Mouse (Mus musculus) myocyte (in vitro differentiated cells): Measurements from ENCODE around the gene Gucy2c.
A peak's percentile ranks its signal among the peaks of the same experiment; 100 is the strongest.

Experiments
- CEBPB ChIP-seq: IDR thresholded peaks from 2 replicates; pipeline ENCODE4 v1.6.1; 2011; ENCODE audit warnings: mild to moderate bottlenecking, moderate library complexity; ENCODE audit not compliant: poor library complexity, insufficient read depth, severe bottlenecking
- MAX ChIP-seq: IDR thresholded peaks from one replicate; pipeline ENCODE4 v1.6.1; 2011; ENCODE audit warnings: low read depth, mild to moderate bottlenecking, control low read depth
- MYOD1 ChIP-seq, 3 experiments: IDR thresholded peaks; one replicate each; pipeline ENCODE4 v1.6.1; 2011; ENCODE audit warnings: control low read depth in 2 of 3, low read depth in 2 of 3, mild to moderate bottlenecking in 2 of 3, moderate library complexity in 1 of 3; ENCODE audit not compliant: insufficient read length in 2 of 3, control insufficient read depth in 1 of 3
- MYOG ChIP-seq, 3 experiments: IDR thresholded peaks; one replicate each; pipeline ENCODE4 v1.6.1; 2011; ENCODE audit warnings: control low read depth in 2 of 3, low read depth in 2 of 3, mild to moderate bottlenecking in 2 of 3; ENCODE audit not compliant: insufficient read length in 2 of 3, control insufficient read depth in 1 of 3, insufficient read depth in 1 of 3
- POLR2A ChIP-seq: IDR thresholded peaks from one replicate; pipeline ENCODE4 v1.6.1; 2011; ENCODE audit warnings: low read depth, mild to moderate bottlenecking, control low read depth, moderate library complexity; ENCODE audit not compliant: insufficient read length
- USF1 ChIP-seq: IDR thresholded peaks from one replicate; pipeline ENCODE4 v1.6.1; 2011; ENCODE audit warnings: low read depth, mild to moderate bottlenecking, control low read depth, moderate library complexity

DNA sequence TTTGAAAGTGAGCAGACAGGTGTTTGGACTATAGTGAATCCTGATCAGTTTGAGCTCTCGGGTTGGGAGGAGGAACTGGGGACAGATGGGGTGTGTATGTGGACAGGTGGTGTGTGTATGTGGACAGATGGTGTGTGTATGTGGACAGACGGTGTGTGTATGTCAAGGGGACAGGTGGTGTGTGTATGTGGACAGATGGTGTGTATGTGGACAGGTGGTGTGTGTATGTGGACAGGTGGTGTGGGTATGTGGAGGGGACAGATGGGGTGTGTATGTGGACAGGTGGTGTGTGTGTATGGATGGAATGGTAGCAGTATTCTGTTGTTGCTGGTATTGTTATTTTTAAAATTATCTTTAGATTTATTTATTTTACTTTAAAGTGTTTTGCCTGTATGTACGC lies 79.7 kb downstream of the Gucy2c start:
- TF ChIP-seq CEBPB (no peak), POLR2A (no peak), USF1 (no peak), MYOD1 (IDR thresholded peaks at IDR 0.05; ENCODE audit: control insufficient read depth in 1 of 3, insufficient read length in 2 of 3, low read depth in 2 of 3) (peak in 2 of 3 experiments; percentile 65 to 68), MYOG (IDR thresholded peaks at IDR 0.05; ENCODE audit: control insufficient read depth in 1 of 3, insufficient read depth in 1 of 3, insufficient read length in 2 of 3, low read depth in 2 of 3) (peak in 2 of 3 experiments; percentile 14 to 61), MAX (no peak)
